Mouse (Mus musculus): Measurements from ENCODE around the gene Map4k5.
A peak's percentile ranks its signal among the peaks of the same experiment; 100 is the strongest.

Map4k5 gene

DNA sequence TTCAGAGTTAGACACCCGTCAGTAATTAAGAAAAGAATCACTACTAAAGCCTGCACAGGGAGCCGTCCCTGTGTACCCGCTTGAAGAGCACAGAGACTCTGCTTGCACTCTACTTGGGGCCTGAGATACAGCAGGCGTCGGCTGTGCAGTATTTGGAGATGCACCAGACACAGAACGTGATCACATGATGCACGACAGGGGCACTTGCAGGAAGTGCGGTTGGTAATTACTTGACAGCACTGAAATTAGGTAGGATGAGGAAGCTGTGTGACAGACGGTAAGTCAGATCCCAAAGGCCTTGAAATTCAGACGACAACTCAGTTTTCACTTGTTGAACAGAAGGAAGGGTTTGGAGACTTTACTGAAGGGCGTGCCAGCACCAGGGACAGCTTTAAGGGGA, 54.6 kb downstream of the Map4k5 start:
- DNase-seq, result no peak

DNA sequence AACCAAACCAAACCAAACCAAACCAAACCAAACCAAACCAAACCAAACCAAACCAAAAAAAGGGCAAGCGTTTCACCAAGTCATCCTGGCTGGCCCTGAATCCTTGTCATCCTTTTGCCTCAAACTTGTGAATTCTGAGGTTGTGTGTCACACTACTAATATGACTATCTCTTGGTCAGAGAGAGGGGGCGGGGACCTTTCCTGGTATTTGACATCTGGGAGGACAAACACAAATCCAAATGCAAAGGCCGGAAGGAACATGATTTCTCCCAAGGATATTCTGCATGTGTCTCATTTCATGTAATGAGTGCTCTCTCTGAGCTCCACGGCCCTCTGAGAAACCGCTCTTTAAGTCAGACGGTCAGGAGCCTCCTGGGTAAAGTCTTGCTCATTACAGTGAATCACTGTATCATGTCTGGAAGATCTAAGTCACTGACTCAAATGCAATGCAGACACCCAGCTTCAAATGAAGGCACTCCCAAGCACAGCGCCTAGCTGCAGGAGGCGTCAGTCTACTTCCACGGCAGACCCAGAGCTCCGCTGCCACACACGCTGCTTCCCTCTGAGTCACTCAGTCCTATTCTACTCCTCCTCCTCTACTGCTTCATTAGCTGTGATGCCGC, 58.9 kb downstream of the Map4k5 start:
- DNase-seq, result no peak

DNA sequence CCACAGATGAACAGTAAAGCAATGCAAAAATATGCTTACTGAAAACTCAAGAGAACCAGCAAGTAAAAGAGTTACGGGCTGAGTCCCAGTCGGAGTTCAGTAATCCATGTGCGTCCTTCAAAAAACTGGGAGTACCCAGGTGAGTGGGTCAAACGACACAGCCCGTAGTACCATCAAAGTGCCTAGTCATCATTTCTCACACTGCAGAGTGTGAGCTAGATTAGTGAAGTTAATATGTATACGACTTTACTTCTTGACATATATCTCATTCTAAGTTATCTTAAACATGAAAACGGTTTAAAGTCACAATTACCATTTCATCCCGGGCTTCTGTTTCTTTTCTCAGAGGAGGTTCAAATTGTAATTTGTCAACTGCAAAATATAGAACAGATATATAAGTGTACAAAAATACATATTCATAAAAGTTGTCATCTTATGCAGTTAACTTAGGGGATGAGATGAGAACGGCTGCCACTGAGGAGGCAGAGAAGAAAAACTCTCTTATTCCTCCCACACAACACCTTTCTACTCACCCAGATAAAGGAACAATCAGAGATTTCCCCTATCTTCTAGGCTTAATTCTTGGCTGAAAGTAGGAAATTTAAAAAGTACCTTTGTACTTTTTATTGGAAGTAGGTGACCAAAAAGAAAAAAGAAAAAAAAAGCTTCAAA, 61.6 kb downstream of the Map4k5 start:
- DNase-seq, result no peak

DNA sequence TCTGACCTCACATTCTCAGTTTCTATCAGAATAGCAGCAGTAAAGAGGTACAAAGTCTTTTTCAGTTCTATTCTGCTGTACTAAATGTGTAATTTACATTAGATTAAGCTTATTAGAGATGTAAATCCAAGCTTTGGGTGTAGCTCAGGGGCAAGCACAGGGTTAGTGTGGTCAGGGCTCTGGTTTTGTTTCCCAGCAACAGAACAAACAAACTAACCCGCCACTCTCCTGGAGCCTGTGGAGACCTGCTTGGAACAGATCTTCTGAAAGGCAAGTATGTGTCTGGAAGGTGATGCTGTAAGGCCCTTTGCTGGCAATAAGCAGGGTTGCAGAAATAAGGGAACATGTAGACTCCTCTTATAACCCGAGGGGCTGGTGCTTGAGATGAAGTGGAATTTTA, 64.8 kb downstream of the Map4k5 start:
- DNase-seq, result no peak

DNA sequence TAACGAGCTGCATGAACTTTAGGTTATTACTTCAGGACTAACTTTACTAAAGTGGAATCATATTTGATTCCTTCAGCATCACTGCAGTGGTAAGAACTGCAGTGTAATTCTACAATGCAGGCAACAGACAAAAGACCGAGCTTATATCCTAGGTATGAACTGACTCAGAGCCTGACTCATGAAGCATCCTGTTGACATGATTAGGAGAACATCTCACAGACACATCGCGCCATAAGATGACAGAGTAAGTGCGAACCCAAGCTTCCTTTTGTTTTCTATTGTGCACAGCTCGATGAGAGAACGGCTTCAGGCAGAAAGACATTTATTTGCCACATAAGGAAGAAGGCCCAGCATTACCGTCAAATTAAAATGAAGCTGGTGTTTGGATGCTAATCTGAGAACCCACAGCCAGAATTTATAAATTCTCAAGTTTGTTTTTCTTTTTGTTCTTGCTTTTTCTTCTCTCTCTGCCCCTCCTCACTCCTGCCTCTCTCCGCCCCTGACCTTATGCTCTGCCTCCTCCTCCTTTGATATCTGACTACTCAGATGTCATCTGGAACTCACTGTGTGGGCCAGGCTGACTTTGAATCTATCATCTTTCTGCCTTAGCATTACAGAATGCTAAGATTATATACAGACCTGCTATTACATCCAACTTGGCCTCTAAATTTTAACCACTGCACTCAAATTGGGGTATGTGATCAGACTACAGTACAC, 68.0 kb downstream of the Map4k5 start:
- no peak for DNase-seq

DNA sequence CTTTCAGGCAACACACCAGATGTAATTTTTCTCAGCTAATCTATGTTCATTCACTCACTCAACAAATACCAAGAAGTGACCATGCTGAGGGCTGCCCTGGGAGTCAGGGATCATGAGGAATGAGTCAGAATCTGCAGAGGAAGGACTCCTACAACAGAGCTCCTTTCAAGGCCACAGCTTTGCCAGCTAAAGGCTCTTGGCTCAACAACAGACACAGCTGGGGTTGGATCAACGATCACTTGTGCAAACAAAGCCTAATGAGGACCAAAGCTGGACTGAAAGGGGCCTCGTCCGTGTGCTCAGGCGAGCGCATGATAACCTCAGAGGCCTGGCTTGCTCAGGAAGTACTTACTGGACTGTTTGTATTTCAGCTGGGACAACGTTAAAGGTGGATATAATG, 78.7 kb downstream of the Map4k5 start:
- no peak for DNase-seq

DNA sequence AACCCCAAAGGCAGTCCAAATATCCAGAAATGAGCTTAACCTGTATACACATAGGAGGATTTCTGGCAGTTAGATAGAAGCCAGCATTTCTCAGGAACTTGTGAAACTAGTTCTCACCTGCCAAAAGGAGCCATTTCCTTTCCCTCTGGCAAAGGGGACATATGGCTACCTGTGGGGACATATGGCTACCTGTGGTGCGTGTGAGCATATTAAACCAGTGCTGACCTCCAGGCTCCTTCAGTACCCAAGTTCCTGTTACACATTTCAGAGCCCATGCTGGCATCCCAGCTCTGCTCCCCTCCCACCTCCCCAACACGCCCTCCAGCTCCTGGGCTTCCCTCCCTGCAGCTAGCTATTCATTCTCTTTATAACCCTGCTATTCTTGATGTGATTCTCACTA, 79.4 kb downstream of the Map4k5 start:
- no peak for DNase-seq

DNA sequence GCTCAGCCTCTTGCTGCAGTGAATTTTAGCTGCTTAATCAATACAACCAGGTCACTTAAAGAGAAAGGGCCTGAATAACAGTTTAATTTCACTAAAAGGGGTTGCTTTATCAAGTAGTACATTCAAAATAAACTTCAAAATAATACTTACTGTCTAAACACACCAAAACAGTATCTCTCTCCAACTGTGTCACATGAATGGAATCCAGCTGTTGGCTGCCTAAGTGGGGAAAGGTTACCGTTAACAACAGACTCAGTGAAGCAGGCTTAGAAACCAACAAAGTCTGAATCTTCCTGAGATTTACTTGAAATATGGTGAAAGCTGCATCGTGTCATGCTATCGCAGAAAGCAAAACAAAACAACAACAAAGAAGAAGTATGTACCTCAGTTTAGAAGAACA, 80.0 kb downstream of the Map4k5 start:
- peak in 1 of 2 experiments; percentile 13 for DNase-seq

DNA sequence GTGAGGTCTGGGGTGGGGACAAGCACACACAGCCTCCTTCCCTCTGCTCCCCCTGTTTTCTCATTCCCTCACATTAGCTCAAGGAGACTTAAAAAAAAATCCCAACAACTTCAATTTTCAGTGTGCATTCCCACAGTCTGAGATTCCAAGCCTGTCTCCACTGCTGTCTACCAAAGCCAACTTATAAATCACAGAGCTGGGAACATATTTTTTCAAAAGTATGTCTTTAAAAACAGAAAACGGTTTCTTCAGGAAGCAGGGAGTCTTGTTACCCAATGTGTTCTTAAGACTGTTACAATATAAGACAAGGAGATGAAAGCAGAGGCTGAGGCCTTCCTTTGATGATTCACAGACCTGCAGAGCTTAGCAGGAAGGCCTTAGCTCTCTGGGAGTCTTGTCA, 81.0 kb downstream of the Map4k5 start:
- no peak for DNase-seq

DNA sequence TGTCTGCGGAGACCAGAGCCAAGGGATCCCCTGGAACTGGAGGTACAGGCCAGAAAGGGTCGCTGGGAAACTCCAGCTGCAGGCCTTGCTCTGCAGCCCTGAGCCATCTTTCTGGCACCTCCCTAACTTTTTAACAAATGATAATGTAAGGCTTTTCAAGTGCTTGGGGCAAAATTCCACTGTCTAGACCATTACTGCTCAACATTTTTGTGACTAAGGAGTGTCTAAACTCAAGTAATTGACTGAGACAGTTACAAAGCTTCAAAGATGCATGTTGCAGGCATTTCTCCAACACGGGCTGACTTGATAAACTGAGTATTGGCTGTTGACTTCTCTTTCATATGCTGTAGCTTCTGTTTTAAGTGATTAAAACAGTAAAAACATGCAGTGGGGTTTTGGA, 83.6 kb downstream of the Map4k5 start:
- no peak for DNase-seq

DNA sequence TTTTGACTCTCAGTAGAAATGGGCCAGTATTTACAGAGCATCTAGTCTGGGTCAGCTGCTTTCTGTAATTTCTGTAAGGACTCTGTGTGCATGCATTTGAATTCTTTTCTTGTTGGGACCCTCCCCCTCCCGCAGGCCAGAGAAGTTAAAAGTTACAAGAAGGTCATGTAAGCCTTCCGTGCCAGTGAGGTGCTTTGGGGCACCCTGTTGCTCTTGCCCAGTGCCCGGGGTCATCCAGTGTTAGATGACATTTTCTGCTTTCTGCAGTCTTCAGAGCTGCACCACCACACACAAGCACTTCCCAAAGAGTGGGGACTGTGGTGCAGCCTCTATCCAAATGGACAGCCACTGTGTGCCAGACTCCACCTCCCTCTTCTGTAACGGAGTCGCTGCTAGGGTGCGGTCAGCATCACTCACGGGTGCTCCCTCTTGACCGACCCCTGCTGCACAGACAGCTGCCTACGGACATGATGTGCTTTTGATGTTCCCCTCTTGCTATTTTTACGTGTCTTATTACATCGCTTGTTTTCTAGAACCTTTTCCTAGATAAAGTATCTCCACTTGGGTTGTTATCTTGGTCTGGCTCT, 85.5 kb downstream of the Map4k5 start:
- peak in 1 of 2 experiments; percentile 41 for DNase-seq

DNA sequence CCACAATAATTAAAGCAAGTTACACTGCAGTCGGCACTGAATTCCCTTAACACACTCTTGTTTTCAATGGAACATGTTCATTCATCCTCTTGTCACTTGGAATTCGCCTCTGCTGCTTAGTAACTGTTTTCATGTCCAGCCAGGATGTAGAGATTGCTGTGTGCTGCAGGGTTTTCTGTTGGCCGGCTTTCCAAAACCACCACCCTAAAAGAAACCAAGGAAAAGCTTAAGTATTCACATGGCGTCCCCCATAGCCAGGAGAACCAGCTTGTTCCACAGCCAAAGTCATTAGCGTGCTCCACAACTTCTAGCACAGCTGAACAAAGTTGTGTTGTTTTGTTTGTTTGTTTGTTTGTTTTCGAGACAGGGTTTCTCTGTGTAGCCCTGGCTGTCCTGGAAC, 87.9 kb downstream of the Map4k5 start:
- DNase-seq, result no peak

DNA sequence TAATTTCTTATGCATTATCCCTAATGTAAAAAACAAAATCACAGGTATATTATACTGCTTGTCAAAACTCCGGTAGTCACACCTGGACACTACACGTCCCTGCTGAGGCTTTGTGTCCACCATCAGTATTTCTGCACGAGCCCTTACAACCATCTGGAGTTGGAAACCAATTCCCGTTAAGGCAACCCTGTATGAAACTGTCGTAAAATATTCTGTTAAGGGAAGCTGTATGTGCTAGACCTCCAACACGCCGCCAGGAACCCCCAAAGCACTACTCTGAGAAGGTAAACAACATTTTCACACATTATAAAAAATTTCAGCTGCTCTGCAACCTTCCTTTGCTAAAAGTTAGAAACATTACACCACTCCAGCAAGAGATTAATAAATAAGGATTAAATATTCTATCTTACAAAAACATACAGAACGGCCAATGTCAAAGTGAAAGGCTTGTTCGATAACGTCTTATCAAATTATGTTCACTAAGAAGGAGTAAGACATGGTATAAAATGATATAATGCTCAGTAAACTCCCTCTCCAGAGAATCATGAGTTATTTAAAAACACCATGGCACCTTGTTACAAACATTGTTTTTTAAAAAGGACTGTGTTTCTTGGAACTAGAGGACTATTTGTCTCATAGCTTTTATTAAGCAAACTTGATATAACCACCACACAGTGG, 88.5 kb downstream of the Map4k5 start:
- no peak for DNase-seq

DNA sequence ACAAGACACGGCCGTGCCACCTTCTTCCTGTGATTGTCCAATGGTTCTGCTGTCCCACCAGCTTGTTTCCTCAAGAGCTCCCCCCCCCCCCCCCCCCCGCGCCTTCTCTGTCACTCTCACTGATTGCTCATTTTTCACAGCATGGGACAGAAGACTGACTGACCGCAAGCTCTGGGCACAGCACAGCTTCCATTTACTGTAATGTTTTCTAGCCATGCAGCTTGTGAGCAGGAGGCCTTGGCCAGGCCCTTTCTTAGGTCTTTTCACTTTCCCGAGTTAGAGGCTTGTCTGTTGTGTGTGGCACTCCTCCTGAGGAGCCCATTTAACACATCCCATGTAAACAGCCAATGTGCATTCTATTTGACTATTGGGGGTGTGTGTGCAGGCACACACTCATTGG, 89.8 kb downstream of the Map4k5 start:
- no peak for DNase-seq

DNA sequence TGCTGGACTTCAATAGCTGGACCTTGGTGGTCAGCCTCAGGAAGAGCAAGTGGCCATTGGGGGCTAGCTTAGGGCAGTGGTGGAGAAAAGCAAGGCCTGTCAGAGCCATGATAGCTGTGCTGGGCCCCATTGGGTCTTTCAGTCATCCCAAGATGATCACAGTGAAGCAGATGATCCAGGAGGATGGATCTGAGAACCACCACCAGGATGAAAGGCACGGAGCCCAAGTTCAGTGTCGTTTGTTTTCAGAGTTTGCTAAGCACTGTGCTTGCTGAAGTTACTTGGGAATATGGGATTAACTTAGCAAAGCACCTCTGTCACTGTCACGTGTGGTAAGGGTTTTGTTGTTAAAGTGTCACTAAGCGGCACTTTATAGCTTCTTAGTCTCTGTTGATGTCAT, 92.4 kb downstream of the Map4k5 start:
- no peak for DNase-seq

DNA sequence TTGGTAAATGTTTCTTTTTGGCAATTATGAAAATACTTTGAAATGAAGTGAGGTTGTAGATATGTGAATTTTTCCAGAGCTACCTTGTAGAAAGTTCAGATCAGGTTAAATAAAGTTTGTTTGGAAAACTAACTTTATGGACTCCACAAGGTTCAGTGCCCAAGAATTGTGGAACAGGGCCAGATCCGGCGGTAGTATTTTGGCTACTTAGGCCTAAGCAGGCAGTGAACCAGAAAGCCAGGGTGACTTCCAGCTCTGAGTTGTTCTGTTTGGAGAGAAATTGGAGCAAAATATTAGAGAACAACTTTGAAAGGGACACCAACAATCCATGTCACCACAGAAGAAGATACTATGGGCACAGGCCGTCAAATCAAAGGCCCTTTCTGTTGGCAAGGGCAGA, 96.7 kb downstream of the Map4k5 start:
- peak; percentile 91 for DNase-seq

DNA sequence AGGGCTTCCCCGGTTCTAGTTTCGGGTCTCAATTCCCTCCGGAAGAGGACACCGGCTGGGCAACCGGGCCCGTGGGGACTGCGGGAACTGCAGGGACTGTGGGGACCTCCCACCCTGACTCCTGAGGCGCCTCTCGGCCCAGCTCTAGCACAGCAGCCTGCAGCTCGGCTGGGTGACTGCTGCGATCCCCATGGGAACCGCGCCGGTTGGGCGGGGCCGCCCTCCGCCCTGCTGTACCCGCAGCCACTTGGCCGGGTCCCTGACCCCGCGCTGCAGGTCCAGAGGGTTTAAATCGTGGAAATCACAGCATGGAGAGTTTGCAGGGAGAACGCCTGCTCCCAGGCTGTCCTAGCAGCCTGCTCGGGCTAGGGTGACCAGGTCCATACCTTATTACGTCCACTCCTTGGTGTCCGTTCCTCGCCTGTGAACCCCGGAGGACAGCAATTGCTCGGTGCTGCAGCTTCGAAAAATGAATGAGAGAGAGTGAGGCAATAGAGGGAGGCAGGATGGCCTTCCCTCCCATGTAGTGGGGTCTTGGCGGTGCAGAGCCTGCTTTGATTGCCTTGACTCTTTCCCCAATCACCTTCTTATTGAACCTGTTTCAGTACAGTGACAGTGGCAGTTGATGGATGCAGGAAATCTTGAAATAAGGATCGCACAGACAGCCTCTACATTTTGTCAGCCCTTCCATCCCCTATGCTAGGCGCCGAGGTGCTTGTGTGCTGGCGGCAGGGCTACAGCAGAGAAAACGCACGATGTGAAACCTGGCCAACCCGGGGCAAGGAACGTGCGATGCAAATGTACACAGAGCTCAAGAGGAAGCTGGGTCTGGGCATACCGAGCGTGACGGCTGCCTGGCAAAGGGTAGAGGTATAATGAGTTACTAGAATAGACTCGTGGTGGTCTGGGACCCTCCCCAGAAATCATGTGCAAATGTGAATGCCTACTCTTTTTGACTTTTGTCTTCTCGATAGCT, 102.2 kb downstream of the Map4k5 start, which contains the start of gene Cdkl1:
TSS of gene Cdkl1 (minus strand) at position 738 of the 976 bp plus-strand sequence.
- peak; percentile 88 to 93 for DNase-seq

DNA sequence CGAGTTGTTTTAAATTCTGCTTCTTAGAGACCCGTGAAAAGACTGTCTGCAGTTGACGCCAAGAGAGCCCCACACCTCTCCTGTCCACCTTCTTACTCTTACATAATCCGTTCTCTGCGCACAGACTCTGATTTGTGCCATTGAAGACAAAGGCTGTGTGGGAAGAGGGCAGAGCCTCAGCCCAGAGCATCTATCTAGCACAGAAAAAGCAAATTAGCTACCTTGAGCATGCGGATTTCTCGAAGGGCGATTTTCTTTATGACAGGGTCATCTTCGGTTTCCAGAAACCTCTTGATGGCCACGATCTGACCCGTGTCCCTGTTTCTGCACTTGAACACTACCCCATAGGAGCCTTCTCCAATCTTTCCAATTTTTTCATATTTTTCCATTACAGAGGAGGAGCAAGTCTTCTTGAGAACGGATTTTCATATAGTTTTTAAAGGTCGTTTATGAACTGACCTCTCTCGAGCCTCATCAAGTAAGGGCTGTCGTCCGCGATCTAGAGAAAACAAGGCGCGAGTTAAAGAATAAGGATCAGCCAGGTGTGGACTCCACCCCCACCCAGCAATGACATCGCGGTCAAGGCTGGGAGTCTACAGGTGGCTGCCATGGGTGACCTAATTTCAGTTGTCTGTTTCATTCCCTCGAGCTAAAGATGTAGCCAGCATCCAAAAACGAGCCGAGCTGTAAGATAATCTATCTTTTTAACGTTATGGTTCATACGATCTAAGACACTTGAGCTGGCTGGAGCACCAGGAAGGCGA, 103.1 kb downstream of the Map4k5 start:
- peak; percentile 64 to 70 for DNase-seq

DNA sequence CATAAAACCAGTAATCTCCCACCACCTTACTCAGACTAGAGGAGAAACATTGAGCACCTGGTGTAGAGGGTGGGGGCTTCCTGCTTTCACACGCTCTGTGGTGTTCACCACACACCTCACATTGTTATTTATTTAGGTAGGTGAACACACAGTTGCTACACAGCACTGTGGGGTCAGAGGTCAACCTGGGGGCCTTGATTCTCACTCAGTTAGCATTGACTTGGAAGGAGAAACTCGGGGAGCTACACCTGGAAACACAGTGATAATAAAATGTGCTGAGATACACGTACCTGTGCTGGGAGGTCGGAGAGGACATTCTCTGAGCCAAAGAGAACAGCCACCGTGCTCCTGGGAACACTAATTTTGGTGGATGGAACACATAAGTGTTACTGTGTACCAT, 104.6 kb downstream of the Map4k5 start:
- DNase-seq, result peak in 1 of 2 experiments; percentile 44

DNA sequence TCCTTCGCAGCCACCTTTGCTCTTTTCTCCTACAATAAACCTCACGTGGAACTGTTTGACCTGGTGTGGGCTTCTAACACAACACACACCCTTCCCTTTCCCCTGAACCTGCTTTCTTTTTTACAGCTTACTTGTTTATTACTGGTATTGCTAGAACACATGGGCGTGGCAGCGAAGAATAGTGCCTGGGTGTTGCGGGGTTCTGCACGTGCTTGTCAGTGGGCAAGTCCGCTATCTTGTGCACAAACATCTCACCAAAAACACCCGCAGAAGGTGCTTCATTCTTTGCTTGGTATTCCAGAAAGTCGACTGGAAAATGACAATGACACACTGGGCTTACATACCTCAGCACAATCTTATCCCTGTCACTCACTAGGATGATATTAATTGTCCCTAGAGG, 107.5 kb downstream of the Map4k5 start:
- no peak for DNase-seq
